Mouse (Mus musculus) olfactory bulb, adult 2 months (tissue): ENCODE data around the gene Ube2z. TPM values are rescaled to one million over a fixed set of nuclear protein-coding genes. Genes with fewer than 3 reads are reported as not detected.

ENCODE experiments used
- H3K27ac ChIP-seq: fragments of 200-500 bp; 2 replicates; pipeline ENCODE4 v1.5.1; 2012; ENCODE audit warnings: low read depth, low read length; ENCODE audit not compliant: insufficient read depth
- H3K4me1 ChIP-seq: fragments of 200-500 bp; 2 replicates; pipeline ENCODE4 v1.6.1; 2012; ENCODE audit warnings: low read length; ENCODE audit not compliant: control insufficient read depth, insufficient read depth
- H3K4me3 ChIP-seq: fragments of 200-500 bp; 2 replicates; pipeline ENCODE4 v1.5.1; 2012; ENCODE audit warnings: mild to moderate bottlenecking, low read depth, low read length, moderate library complexity; ENCODE audit not compliant: insufficient read depth
- CTCF ChIP-seq: fragments of 200-500 bp; IDR thresholded peaks from 2 replicates; pipeline ENCODE4 v1.5.1; 2012; ENCODE audit warnings: low read depth, mild to moderate bottlenecking, low read length, moderate library complexity; ENCODE audit not compliant: insufficient read depth
- POLR2A ChIP-seq: fragments of 200-500 bp; IDR thresholded peaks from 2 replicates; pipeline ENCODE4 v1.6.1; 2012; ENCODE audit warnings: mild to moderate bottlenecking, low read depth, low read length, moderate library complexity; ENCODE audit not compliant: insufficient read depth
- WGBS: fragments of 180-500 bp; shearing (Covaris S2); methylation state at CpG from one replicate; pipeline ENCODE4 v1.1.7; 2018; 5-methylcytosine and 5-hydroxymethylcytosine counted together
- polyA plus RNA-seq: library from polyadenylated mRNA; stranded (reverse); fragments of >200 nt; gene quantifications from 2 replicates; pipeline ENCODE4 v1.2.4, GENCODE M21; 2012; ENCODE audit warnings: low replicate concordance; ENCODE audit not compliant: missing spikeins, insufficient read depth, insufficient read length

Gene Ube2z
- polyA plus RNA-seq, 1 experiment, result not detected

DNA sequence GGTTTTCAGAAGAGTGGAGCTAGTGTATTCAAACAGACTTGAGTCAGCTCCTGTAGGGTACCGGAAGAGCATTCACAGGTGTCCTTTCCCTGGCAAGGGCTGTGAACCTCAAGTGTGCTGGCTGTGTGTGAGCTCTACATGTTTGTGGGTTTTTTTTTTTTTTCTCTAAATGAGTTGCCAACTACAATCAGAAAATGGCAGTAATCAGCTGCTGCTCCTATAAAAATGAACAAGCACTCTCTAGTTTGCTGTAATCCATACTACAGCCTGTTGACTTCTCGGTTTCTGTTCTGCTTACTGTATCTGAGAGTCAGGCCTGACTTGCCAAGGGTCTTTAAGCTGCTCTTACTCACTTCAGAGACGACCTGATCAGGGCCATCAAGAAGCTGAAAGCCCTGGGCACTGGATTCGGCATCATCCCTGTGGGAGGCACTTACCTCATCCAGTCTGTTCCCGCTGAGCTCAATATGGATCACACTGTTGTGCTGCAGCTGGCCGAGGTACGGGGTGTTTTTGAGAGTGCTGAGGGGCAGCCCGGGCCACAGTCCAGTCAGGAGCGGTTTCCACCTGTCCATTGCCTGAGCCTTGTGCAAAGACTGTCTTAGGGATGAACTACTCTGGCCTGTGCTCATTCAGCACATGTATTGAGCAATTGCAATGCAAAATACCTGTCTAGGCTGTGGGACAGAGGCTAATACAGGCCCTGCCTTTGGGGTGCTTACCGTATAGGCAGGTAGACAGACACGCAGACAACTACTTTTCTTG is 20.2 kb downstream of the Ube2z start:
- H3K27ac ChIP-seq, result no peak overlapping the region
- H3K4me1 ChIP-seq, result no peaks in the 10 kb centered on the region
- H3K4me3 ChIP-seq, result no peak overlapping the region
- no peak for TF ChIP-seq POLR2A
- no peak for TF ChIP-seq CTCF
- 86% methylated on average over 11 of the region's 11 CpGs for WGBS

GRCm38 (mm10) chr11:96038560-96038959 is 26.6 kb downstream of the Ube2z start:
- TF ChIP-seq POLR2A, result no peak
- no peak for TF ChIP-seq CTCF
- Histone ChIP-seq H3K27ac (no peak overlapping the region), H3K4me1 (peaks cover 9% of the 10 kb centered on the region), H3K4me3 (no peak overlapping the region)
- 96% methylated on average over 1 of the region's 1 CpGs for WGBS

- WGBS, result 95% methylated on average over 5 of the region's 5 CpGs
- Histone ChIP-seq H3K4me3 (no peak overlapping the region), H3K27ac (no peak overlapping the region), H3K4me1 (peaks cover 9% of the 10 kb centered on the region)
- TF ChIP-seq CTCF (no peak), POLR2A (no peak)
Measured at GRCm38 (mm10) chr11:96037499-96037898, 27.7 kb downstream of the Ube2z start.

DNA sequence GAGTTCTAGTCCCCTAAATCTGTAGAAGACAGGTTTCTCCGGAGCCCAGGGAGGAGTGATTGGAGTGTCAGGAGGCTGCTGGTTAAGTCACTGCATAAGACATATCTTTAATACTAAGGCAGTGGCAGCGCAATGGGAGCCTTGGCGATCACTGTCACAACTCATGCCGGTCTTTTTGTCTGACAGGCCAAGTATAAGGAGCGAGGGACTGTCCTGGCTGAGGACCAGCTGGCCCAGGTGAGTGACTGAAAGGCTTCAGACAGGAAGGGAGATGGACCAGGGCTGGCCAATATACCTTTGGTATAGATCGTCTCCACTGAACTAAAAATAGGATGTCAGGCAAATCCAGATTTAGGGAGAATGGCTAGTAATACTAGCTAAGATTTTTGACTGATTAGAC is 30.1 kb downstream of the Ube2z start:
- peaks cover 9% of the 10 kb centered on the region for H3K4me1 ChIP-seq
- WGBS, result 5% methylated on average over 6 of the region's 6 CpGs
- H3K27ac ChIP-seq, result no peak overlapping the region
- peak overlapping the region; percentile 76 for H3K4me3 ChIP-seq
- TF ChIP-seq CTCF, result no peak
- TF ChIP-seq POLR2A, result no peak

DNA sequence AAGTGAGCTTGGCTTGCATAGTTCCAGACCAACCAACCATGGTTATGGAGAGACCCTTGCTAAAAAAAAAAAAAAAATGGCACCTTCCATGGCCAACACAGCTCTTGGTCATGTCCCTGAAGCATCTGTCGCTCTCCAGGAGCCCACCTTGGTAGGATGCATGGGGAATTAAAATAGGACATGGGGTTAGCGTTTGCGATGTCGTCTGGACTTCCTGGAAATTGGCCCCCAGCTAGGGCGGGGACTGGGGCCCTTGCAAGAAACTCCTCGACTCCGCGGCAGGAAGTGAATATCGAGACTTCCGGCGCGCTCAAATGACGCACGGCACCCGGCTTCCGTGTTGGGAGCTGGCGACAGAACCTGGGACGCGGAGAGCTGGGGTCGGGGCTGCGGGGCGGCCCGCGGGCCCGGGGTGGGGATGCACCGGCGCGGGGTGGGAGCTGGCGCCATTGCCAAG is 30.6 kb downstream of the Ube2z start, which contains the start of gene Snf8:
Gene Snf8, plus strand, starts transcription at position 290 of the 457 bp plus-strand sequence.
- TF ChIP-seq POLR2A (peak; percentile 58), CTCF (no peak)
- H3K4me3 ChIP-seq, result peak within 1 kb of the TSS; percentile 76
- WGBS, result under 1% methylated on average over 29 of the region's 29 CpGs
- H3K4me1 ChIP-seq, result peaks cover 9% of the 10 kb centered on the region
- no peak within 1 kb of the TSS for H3K27ac ChIP-seq

GRCm38 (mm10) chr11:96034116-96034515 is 31.1 kb downstream of the Ube2z start:
- WGBS, result 49% methylated on average over 8 of the region's 8 CpGs
- H3K4me3 ChIP-seq, result 0 out of 2 replicates have a peak overlapping the region, but pooled peaks have one; percentile 76
- TF ChIP-seq CTCF (no peak), POLR2A (no peak)
- H3K27ac ChIP-seq, result no peak overlapping the region
- peaks cover 9% of the 10 kb centered on the region for H3K4me1 ChIP-seq

- Histone ChIP-seq H3K4me3 (no peak overlapping the region), H3K4me1 (peaks cover 9% of the 10 kb centered on the region), H3K27ac (no peak overlapping the region)
- TF ChIP-seq POLR2A (no peak), CTCF (no peak)
- WGBS, result 92% methylated on average over 3 of the region's 3 CpGs
Measured at GRCm38 (mm10) chr11:96033264-96033663, 31.9 kb downstream of the Ube2z start.

- TF ChIP-seq CTCF (no peak), POLR2A (no peak)
- whole genome bisulfite sequencing, result 81% methylated on average over 2 of the region's 2 CpGs
- H3K4me1 ChIP-seq, result peaks cover 7% of the 10 kb centered on the region
- no peak overlapping the region for H3K4me3 ChIP-seq
- no peak overlapping the region for H3K27ac ChIP-seq
Measured at GRCm38 (mm10) chr11:96031701-96032100, 33.5 kb downstream of the Ube2z start.

DNA sequence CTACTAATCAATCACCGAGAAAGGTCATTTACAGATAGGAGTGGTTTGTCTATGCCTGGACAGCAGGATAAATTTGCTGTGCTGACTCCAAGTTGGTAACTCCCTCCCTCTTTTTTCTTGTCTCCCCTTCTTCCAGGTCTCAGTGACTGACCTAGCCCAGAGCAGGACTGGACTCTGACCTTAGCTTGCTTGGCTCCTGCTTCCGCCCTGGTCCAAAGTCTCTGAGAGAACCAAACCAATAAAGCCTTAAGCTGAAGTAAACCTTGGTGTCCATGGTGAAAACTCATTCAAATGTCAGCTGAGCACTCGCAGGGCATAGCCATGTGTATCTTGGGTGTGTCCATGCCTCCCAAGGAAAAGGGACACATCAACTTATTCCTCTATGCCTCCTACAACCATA is 34.6 kb downstream of the Ube2z start:
- 92% methylated on average over 3 of the region's 3 CpGs for WGBS
- TF ChIP-seq CTCF (no peak), POLR2A (no peak)
- no peak overlapping the region for H3K27ac ChIP-seq

More for the DNA sequence above, 34.6 kb downstream of the Ube2z start:
- Histone ChIP-seq H3K4me1 (peaks cover 2% of the 10 kb centered on the region; the same call in 1 of the 2 replicates), H3K4me3 (no peak overlapping the region)
